Mouse (Mus musculus) thymus, adult 2 months (tissue): Measurements from ENCODE around the gene Slc48a1. TPM values are rescaled to one million over a fixed set of nuclear protein-coding genes. Genes with fewer than 3 reads are reported as not detected.

Experiments
- DNase-seq: peaks from one replicate; pipeline ENCODE4 v3.0.0; 2021
- H3K27ac ChIP-seq: fragments of 200-500 bp; 2 replicates; pipeline ENCODE4 v1.5.1; 2012; ENCODE audit warnings: low read length, control low read depth; ENCODE audit not compliant: control insufficient read depth, insufficient read depth
- H3K27me3 ChIP-seq: fragments of 200-500 bp; 2 replicates; pipeline ENCODE4 v1.6.1; 2012; ENCODE audit warnings: mild to moderate bottlenecking, low read length, moderate library complexity, mixed read lengths; ENCODE audit not compliant: control insufficient read depth, insufficient read depth
- H3K36me3 ChIP-seq: fragments of 200-500 bp; 2 replicates; pipeline ENCODE4 v1.6.1; 2012; ENCODE audit warnings: mild to moderate bottlenecking, low read length, moderate library complexity; ENCODE audit not compliant: control insufficient read depth, insufficient read depth
- H3K4me1 ChIP-seq: fragments of 200-500 bp; replicated peaks from 2 replicates; pipeline ENCODE4 v1.6.1; 2012; ENCODE audit warnings: low read length; ENCODE audit not compliant: control insufficient read depth, insufficient read depth
- H3K4me3 ChIP-seq: fragments of 200-500 bp; 2 replicates; pipeline ENCODE4 v1.5.1; 2012; ENCODE audit warnings: mild to moderate bottlenecking, low read length, control low read depth, moderate library complexity; ENCODE audit not compliant: control insufficient read depth, insufficient read depth
- CTCF ChIP-seq: fragments of 200-500 bp; IDR thresholded peaks from 2 replicates; pipeline ENCODE4 v1.5.1; 2012; ENCODE audit warnings: mild to moderate bottlenecking, control low read depth, low read length, moderate library complexity, borderline replicate concordance; ENCODE audit not compliant: control insufficient read depth, poor library complexity, insufficient read depth; ENCODE audit errors: extremely low read depth
- POLR2A ChIP-seq: fragments of 200-500 bp; IDR thresholded peaks from 2 replicates; pipeline ENCODE4 v1.6.1; 2012; ENCODE audit warnings: mild to moderate bottlenecking, low read length, control low read depth, moderate library complexity; ENCODE audit not compliant: control insufficient read depth, poor library complexity, insufficient read depth; ENCODE audit errors: extremely low read depth
- WGBS: fragments of 180-500 bp; shearing (Covaris S2); methylation state at CpG from one replicate; pipeline ENCODE4 v1.1.7; 2018; 5-methylcytosine and 5-hydroxymethylcytosine counted together
- polyA plus RNA-seq: library from polyadenylated mRNA; depleted of rRNA; stranded (reverse); fragments of >200 nt; gene quantifications from 2 replicates; pipeline ENCODE4 v1.2.3, GENCODE M21; 2012

Slc48a1 gene
- polyA plus RNA-seq, 1 experiment = 62.8 TPM

DNA sequence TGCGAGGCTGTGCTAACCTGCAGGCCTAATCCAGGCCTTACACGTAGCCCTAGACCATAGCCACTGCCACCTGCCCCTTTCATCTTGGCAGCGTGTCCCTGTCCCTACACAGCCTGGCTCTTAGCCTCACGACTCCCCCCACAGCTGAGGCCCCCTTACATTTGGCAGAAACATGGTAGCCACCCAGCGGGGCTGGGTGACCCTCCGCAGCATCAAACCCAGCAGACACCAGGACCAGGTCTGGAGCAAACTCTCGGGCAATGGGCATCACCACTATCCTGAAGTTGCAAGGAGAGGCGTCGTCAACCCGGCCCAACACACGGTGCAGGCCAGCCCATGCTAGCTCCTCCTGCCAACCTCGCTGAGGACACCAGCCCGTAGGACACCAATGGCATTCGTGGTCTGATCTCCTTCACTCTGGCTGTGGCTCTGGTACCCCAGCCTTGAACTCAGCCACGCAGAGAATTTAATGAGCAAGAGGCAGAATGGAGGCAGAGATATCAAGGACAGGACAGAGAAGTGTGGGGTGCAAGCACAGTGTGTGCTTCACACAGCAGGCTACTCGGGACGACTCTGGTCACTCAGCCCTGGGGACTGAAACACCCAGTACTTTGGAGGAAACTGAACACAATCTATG is 18.5 kb downstream of the Slc48a1 start:
- Histone ChIP-seq H3K27ac (no peak overlapping the region), H3K4me1 (no peaks in the 10 kb centered on the region), H3K36me3 (peaks cover 98% of the 10 kb centered on the region), H3K4me3 (no peak overlapping the region), H3K27me3 (no peaks in the 10 kb centered on the region)
- no peak for DNase-seq
- TF ChIP-seq POLR2A (no peak), CTCF (no peak)
- WGBS = 95% methylated on average over 17 of the region's 17 CpGs

DNA sequence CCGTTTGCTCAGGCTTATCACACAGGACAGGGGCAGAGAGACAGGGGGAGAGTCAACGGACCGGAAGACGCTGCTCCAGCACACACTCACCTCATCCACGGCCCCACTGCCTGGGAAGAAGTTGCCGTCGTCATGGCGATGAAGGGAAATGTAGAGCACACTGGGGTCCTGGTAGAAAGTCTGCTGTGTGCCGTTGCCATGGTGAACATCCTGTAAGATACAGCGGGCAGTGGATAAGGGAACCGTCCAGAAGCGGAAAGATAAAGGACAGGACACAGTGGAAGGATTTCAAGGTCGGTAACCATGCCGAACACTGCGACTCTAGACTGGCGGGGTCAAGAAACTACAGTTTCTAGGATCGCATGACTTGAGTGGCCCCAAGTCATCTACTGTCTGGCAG is 19.8 kb downstream of the Slc48a1 start:
- Histone ChIP-seq H3K27me3 (no peaks in the 10 kb centered on the region), H3K36me3 (peaks cover 99% of the 10 kb centered on the region), H3K4me3 (no peak overlapping the region), H3K4me1 (no peaks in the 10 kb centered on the region), H3K27ac (no peak overlapping the region)
- 96% methylated on average over 17 of the region's 17 CpGs for WGBS
- no peak for DNase-seq
- no peak for TF ChIP-seq CTCF

DNA sequence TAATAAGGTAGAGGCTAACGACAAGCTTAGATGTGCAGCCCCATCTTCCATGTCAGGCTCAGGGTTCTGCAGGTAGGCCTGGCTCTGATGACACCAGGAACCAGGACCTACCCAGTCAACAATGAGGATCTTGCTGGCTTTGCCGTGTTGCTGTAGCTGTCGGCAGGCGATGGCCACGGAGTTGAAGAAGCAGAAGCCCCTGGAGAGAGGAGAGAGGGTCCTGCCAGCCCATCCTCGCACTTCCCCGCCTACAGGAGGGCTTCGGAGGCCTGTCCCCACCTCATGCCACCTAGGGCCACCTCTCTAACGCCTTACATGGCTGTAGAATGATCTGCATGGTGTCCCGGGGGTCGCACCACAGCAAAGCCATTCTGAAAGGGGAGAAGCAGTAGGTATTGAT is 21.1 kb downstream of the Slc48a1 start:
- no peak for TF ChIP-seq CTCF
- TF ChIP-seq POLR2A = no peak

DNA sequence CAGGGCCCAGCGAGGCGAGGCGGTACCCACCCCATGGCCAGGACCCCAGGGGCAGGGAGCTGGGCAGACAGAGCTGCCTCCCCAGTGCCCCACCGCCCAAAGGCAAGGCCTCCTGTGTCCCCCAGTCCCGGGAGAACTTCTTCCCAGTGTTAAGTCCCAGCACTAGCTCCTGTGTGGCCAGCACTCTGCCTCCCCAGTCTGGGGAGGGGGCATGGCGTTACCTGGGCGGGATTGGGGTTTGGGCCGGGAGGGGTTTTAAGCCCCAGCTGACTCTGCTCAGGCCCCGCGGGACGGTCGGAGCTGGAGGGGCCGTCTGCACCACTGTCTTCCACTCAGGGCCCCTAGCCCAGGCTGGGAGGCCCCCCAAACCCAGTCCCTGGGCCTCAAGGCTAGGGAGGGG is 22.5 kb downstream of the Slc48a1 start:
- Histone ChIP-seq H3K27me3 (no peaks in the 10 kb centered on the region), H3K4me3 (no peak overlapping the region), H3K4me1 (no peaks in the 10 kb centered on the region), H3K27ac (no peak overlapping the region), H3K36me3 (peaks cover 88% of the 10 kb centered on the region)
- DNase-seq = no peak
- TF ChIP-seq CTCF (no peak), POLR2A (no peak)
- 96% methylated on average over 13 of the region's 13 CpGs for WGBS

More for the DNA sequence above, 21.1 kb downstream of the Slc48a1 start:
- H3K27me3 ChIP-seq = no peaks in the 10 kb centered on the region
- no peak overlapping the region for H3K27ac ChIP-seq
- no peaks in the 10 kb centered on the region for H3K4me1 ChIP-seq
- no peak overlapping the region for H3K4me3 ChIP-seq
- DNase-seq = no peak
- H3K36me3 ChIP-seq = peaks cover 90% of the 10 kb centered on the region
- 94% methylated on average over 11 of the region's 11 CpGs for WGBS

DNA sequence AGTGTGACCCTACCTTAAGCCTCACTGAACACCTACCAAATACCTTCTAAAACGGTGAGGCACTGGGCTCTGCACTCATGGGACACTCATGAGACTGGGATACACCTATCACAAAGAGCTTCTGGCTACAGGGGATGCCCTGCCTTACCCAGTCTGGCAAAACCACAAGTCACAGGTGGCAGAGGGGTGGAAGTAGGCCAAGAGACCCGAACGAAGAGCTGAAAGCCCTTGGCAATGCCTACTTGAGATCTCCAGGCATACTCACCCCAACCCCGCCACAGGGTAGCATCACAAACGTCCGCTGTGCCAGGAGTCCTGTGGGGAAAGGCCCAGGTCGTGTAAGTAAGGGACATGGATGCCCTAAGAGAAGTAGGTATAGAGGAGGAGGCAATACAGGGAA is 23.5 kb downstream of the Slc48a1 start:
- Histone ChIP-seq H3K36me3 (peaks cover 87% of the 10 kb centered on the region), H3K4me1 (no peaks in the 10 kb centered on the region), H3K4me3 (no peak overlapping the region), H3K27me3 (no peaks in the 10 kb centered on the region), H3K27ac (no peak overlapping the region)
- no peak for TF ChIP-seq CTCF
- TF ChIP-seq POLR2A = no peak
- WGBS = 74% methylated on average over 7 of the region's 7 CpGs
- no peak for DNase-seq

DNA sequence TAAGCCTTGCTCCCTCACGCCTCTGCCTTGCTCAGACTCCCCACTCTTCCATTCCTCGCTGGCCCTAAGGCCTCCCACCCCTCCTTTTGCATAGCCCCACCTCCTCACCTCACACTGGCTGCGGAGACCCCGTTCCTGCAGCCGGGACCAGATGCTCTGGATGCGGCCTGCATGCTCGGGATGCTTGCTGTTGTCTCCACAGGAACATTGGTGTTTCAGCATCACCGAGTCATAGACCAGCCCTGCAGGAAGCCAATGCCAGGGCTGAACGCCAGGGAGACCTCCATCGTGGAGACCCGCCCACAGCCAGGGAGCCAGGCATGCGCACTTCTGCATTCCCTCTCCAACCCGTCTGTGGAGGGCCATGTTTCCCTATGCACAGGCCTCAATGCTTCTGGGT is 24.3 kb downstream of the Slc48a1 start:
- TF ChIP-seq CTCF (no peak), POLR2A (no peak)
- H3K27me3 ChIP-seq = no peaks in the 10 kb centered on the region
- no peak overlapping the region for H3K27ac ChIP-seq
- peaks cover 87% of the 10 kb centered on the region for H3K36me3 ChIP-seq
- DNase-seq = no peak
- no peak overlapping the region for H3K4me3 ChIP-seq
- WGBS = 94% methylated on average over 13 of the region's 13 CpGs
- H3K4me1 ChIP-seq = no peaks in the 10 kb centered on the region

DNA sequence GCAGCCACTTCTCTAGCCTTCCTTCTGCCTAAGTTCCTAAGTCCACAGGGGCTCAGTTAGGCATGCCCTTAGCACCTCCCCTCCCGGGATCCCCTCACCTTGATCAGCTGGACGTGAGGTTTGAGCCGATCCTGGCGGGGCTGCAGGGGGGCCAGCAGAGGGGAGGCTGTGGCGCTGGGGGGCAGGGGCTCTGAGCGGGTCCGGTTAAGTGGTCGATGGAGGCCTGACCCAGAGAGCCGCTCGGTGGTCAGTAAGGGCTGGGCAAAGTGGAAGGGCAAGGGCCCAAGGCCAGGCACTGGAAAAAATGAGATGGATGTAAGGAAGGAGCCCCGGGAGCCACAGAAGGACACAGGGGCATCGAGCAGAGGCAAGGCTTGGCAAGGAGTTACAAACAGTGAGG is 29.5 kb downstream of the Slc48a1 start:
- Histone ChIP-seq H3K4me1 (no peaks in the 10 kb centered on the region), H3K27ac (no peak overlapping the region), H3K27me3 (no peaks in the 10 kb centered on the region), H3K4me3 (no peak overlapping the region), H3K36me3 (peaks cover 77% of the 10 kb centered on the region)
- no peak for TF ChIP-seq POLR2A
- no peak for TF ChIP-seq CTCF
- WGBS = 95% methylated on average over 12 of the region's 12 CpGs
- no peak for DNase-seq
